Mouse (Mus musculus) C2C12 (cell line): ENCODE results near the gene Bicc1.

ENCODE experiments used
- CTCF ChIP-seq: IDR thresholded peaks from one replicate; pipeline ENCODE4 v1.5.1; 2011; ENCODE audit not compliant: control insufficient read depth, insufficient read depth, insufficient read length
- MAX ChIP-seq: IDR thresholded peaks from one replicate; pipeline ENCODE4 v1.6.1; 2011; ENCODE audit warnings: mild to moderate bottlenecking, control low read depth
- MYOD1 ChIP-seq: IDR thresholded peaks from one replicate; pipeline ENCODE4 v1.6.1; 2011; ENCODE audit warnings: low read depth; ENCODE audit not compliant: control insufficient read depth, insufficient read length

DNA sequence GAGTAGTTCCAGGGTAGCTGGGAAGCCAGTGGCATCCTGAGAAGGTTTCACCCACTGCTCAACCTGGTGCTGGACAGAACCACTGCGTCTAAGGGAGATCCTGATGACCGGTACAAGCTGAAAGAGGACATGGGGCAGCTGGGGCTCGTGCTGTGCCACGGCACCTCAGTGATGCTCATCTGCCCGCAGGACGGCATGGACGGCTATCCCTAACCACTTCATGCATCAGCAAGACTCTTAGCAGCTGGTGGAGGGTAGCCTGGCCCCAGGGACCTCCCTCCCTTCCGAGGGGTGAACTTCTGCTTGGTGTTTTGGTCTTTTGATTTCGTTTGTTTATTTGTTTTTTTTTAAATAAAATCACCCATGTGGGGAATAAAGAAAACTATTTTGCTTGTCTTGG is 11.3 kb downstream of the Bicc1 start:
- TF ChIP-seq CTCF (no peak), MAX (no peak), MYOD1 (no peak)
